ENCODE assay signal across 15 mouse cellular contexts in genomic region chr5:111824600-111825130, GRCm38 (mm10).
A peak's percentile ranks its signal among the peaks of the same experiment; 100 is the strongest.
DNase-seq lines count a peak whose midpoint lies in the region; ATAC-seq lines count a peak whose summit lies in the region.
"Had no signal": no experiment of that assay in that cellular context is flagged by ENCODE, and none has a peak within 500 bp of the region (broad histone marks: within the 10 kb centered on the region; RNA-seq: fewer than 3 reads in every experiment).

No protein-coding gene starts in this region.

- H3K27me3 ChIP-seq in heart, embryonic 15.5 days, result peaks cover 11% of the 10 kb centered on the region
- peaks cover 33% of the 10 kb centered on the region for H3K27me3 ChIP-seq in heart, embryonic 10.5 days (ENCODE audit: insufficient read depth, poor library complexity, severe bottlenecking)
- H3K27me3 ChIP-seq in kidney, embryonic 16.5 days (ENCODE audit: insufficient read depth, low read length), result no peaks in the 10 kb centered on the region

- DNase-seq in heart, embryonic 10.5 days (ENCODE audit: low spot score), result no peak
- peak; percentile 67 to 69 for DNase-seq in heart, postnatal 10 days
- DNase-seq in lung, postnatal 10 days, result peak; percentile 71
- DNase-seq in retina, embryonic 14.5 days (ENCODE audit: low spot score), result no peak
- no peak for DNase-seq in neural tube, embryonic 10.5 days (ENCODE audit: extremely low spot score, low spot score)
- DNase-seq in urinary bladder, postnatal 25 days (ENCODE audit: low spot score), result no peak
- DNase-seq: adrenal gland, postnatal 25 days; cerebellum, postnatal 25 days; right cerebral cortex, adult 18-20 months; spleen, adult 18-20 months had no signal

- no peak overlapping the region for H3K9ac ChIP-seq in heart, embryonic 15.5 days
- no peak overlapping the region for H3K9ac ChIP-seq in kidney, embryonic 16.5 days (replicated peaks; ENCODE audit: low read length)
- H3K9ac ChIP-seq: hindbrain, embryonic 13.5 days; liver, embryonic 12.5 days had no signal

- ATAC-seq in heart, embryonic 15.5 days (replicated peaks; ENCODE audit: insufficient number of reproducible peaks, insufficient read depth, low FRiP score, low read depth), result no peak
- ATAC-seq in kidney, embryonic 16.5 days (ENCODE audit: low FRiP score, low TSS enrichment), result no peak
- ATAC-seq: liver, embryonic 12.5 days had no signal

- 50% methylated on average over 4 of the region's 4 CpGs for WGBS in heart, embryonic 15.5 days
- WGBS in heart, embryonic 10.5 days, result 54% methylated on average over 4 of the region's 4 CpGs
- WGBS in kidney, embryonic 16.5 days, result 52% methylated on average over 4 of the region's 4 CpGs

- peaks cover 11% of the 10 kb centered on the region for H3K4me1 ChIP-seq in heart, embryonic 15.5 days (replicated peaks)
- H3K4me1 ChIP-seq in heart, embryonic 10.5 days, result 0 out of 2 replicates have a peak, but pooled peaks cover 8% of the 10 kb centered on the region
- peaks cover 13% of the 10 kb centered on the region for H3K4me1 ChIP-seq in kidney, embryonic 16.5 days (ENCODE audit: insufficient read depth, low read length)
- H3K4me1 ChIP-seq: liver, embryonic 12.5 days; megakaryocyte, embryonic 14.5 days had no signal

- H3K4me2 ChIP-seq in heart, embryonic 15.5 days, result no peak overlapping the region
- H3K4me2 ChIP-seq in kidney, embryonic 16.5 days (replicated peaks; ENCODE audit: low read depth, low read length), result no peak overlapping the region
- H3K4me2 ChIP-seq: hindbrain, embryonic 13.5 days; liver, embryonic 12.5 days had no signal

- intact Hi-C loops in heart, postnatal 10 days (cut with DNase I), result no loop called here

- no peaks in the 10 kb centered on the region for H3K36me3 ChIP-seq in heart, embryonic 15.5 days
- no peaks in the 10 kb centered on the region for H3K36me3 ChIP-seq in heart, embryonic 10.5 days
- no peaks in the 10 kb centered on the region for H3K36me3 ChIP-seq in kidney, embryonic 16.5 days (ENCODE audit: insufficient read depth, low read length)
- H3K36me3 ChIP-seq: hindbrain, embryonic 13.5 days; liver, embryonic 12.5 days had no signal

- H3K27ac ChIP-seq in heart, embryonic 15.5 days, result peak overlapping the region; percentile 24; the same call in 1 of the 2 replicates
- no peak overlapping the region for H3K27ac ChIP-seq in heart, embryonic 10.5 days
- peak overlapping the region; percentile 48; the same call in 1 of the 2 replicates for H3K27ac ChIP-seq in kidney, embryonic 16.5 days (ENCODE audit: low read length)
- H3K27ac ChIP-seq: hindbrain, embryonic 13.5 days; liver, embryonic 12.5 days had no signal

- H3K9me3 ChIP-seq in heart, embryonic 15.5 days (replicated peaks), result no peaks in the 10 kb centered on the region
- no peaks in the 10 kb centered on the region for H3K9me3 ChIP-seq in heart, embryonic 10.5 days
- no peaks in the 10 kb centered on the region for H3K9me3 ChIP-seq in kidney, embryonic 16.5 days (ENCODE audit: low read length)
- H3K9me3 ChIP-seq: hindbrain, embryonic 13.5 days; liver, embryonic 12.5 days; megakaryocyte, embryonic 14.5 days had no signal

- no peak overlapping the region for H3K4me3 ChIP-seq in heart, embryonic 15.5 days
- no peak overlapping the region for H3K4me3 ChIP-seq in heart, embryonic 10.5 days
- no peak overlapping the region for H3K4me3 ChIP-seq in kidney, embryonic 16.5 days (ENCODE audit: low read length)
- H3K4me3 ChIP-seq: hindbrain, embryonic 13.5 days; liver, embryonic 12.5 days; megakaryocyte, embryonic 14.5 days had no signal

Comparison
In these comparisons a context has a peak if more than half of its experiments do, and no peak if none do; other contexts are left out.
1. DNase-seq: peak in heart, postnatal 10 days (2 of 2) and lung, postnatal 10 days (single experiment); none in heart, embryonic 10.5 days (single experiment), retina, embryonic 14.5 days (single experiment), neural tube, embryonic 10.5 days (single experiment) and urinary bladder, postnatal 25 days (single experiment).